Mouse (Mus musculus) brown adipose tissue, adult 24 weeks (tissue): ENCODE measurements at regions not wholly inside any gene's neighbourhood (a gene's known extent, or its start where the extent isn't known, plus 50 kb on each side); places are given as distances from the start of the nearest gene placed in this dataset.
A peak's percentile ranks its signal among the peaks of the same experiment; 100 is the strongest.
"Not testable (repeated sequence)": the region's sequence is repeated elsewhere in the genome, so short reads cannot be mapped to it uniquely, and the experiment has no call there.

Experiments used
- H3K27ac ChIP-seq: fragments of 200-500 bp; replicated peaks from 2 replicates; pipeline ENCODE4 v1.5.1; 2012; ENCODE audit warnings: low read depth, mild to moderate bottlenecking, low read length
- H3K4me1 ChIP-seq: fragments of 200-500 bp; 2 replicates; pipeline ENCODE4 v1.6.1; 2012; ENCODE audit warnings: low read length, mixed read lengths; ENCODE audit not compliant: control insufficient read depth, insufficient read depth, insufficient read length
- H3K4me3 ChIP-seq: fragments of 200-500 bp; 2 replicates; pipeline ENCODE4 v1.5.1; 2012; ENCODE audit warnings: low read depth, mild to moderate bottlenecking, low read length, moderate library complexity; ENCODE audit not compliant: insufficient read depth

DNA sequence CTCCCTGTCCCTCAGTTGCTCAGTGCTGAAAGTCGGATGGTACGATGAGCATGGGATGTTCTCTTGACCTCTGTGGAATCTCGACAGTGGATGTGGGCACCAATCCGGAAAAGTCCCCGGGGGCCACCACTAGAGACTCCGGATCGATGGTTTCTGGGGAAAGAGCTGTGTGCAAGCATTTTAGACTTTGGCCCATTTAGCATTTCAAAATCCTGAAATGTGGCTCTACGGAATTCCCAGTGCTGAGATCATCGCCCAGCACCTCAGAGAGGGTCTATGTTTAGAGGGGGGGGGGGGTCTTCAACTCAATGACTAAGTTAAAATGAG is 68.6 kb downstream of the Tomm20 start:
- H3K4me1 ChIP-seq = peaks cover 20% of the 10 kb centered on the region
- no peak overlapping the region for H3K4me3 ChIP-seq
- peak overlapping the region; percentile 31; the same call in 1 of the 2 replicates for H3K27ac ChIP-seq

DNA sequence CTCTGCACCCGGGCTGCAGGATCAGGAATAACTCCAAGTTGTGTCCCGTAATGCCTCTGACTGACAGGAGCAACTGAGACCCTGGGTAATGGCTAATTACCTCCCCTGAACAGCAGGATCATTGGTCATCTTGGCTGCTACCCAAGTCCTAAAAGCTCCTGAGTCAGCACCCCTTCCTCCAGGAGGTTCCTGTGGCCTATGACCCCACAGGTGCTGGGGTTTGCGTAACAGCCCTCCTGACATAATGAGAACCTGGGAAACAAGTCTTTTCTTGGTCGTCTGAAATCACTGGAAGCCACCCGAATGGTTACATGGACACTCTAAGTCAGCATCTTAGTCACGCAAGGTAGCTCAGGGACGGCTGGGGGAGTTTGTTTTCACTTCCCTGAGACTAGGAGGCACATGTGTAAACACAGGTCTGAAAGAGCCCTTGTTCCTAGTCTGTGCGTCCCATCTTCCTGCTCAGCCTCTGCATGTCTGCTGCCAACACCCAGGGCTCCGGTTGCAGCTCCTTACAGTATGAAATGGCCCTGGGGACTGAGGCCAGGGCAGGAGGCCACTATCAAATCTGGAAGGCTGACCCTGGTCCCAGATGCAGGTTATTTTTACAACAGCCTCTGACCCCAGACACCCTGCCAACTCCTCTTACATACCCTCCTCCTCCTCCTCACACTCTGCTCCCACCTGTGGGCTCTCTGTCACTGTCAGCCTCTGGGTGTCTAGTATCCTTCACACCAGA is 69.2 kb downstream of the Tomm20 start:
- peak overlapping the region; percentile 31; the same call in 1 of the 2 replicates for H3K27ac ChIP-seq
- H3K4me1 ChIP-seq = peaks cover 20% of the 10 kb centered on the region
- no peak overlapping the region for H3K4me3 ChIP-seq

DNA sequence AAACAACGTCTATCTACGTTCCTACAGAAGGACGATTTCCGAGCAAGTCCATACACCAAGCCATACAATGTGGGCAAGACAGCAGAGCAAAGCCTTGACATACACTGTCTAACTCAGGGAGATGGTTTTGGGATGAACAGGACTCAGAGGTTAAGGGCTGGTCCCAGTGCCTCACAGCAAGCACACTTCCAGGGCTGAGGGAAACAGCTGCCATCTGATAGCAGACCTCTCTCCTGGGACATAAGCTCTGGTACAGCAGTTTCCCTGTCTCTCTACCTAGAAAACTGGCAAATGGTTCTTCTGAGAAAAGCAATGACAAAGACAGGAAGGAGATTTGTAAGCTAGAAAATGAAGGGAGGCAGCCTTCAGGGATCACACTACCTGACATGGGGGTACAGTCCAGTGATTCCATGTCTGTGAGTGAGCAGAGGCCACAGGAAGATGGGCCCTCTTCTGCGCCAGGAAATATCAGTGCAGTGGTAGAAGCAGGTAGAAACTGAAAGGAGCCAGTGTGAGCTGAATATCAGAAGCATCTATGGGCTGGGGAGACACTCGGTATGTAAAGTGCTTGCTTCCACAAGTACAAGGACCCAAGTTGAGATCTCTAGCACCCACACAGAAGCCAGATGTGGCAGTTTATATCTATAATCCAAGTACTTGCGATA is 70.0 kb downstream of the Tomm20 start:
- Histone ChIP-seq H3K27ac (no peak overlapping the region), H3K4me1 (peaks cover 16% of the 10 kb centered on the region), H3K4me3 (no peak overlapping the region)

DNA sequence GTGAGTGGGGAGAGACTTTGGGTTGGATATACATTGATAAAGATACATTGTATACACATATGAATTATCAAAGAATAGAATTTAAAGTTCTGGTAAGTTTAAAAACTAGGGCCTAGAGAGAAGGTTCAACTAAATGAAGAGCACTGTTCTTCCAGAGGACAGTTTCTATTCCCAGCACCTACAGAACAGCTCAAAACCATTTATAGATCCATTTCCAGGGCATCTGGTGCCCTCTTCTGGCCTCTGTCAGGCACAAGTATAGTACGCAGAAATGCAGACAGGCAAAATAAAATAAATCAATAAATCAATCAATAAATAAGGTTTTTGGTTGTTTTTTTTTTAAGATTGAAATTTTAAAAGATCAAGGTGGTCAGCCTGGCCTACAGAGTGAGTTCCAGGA is 70.8 kb downstream of the Tomm20 start:
- Histone ChIP-seq H3K27ac (no peak overlapping the region), H3K4me1 (peaks cover 16% of the 10 kb centered on the region)

DNA sequence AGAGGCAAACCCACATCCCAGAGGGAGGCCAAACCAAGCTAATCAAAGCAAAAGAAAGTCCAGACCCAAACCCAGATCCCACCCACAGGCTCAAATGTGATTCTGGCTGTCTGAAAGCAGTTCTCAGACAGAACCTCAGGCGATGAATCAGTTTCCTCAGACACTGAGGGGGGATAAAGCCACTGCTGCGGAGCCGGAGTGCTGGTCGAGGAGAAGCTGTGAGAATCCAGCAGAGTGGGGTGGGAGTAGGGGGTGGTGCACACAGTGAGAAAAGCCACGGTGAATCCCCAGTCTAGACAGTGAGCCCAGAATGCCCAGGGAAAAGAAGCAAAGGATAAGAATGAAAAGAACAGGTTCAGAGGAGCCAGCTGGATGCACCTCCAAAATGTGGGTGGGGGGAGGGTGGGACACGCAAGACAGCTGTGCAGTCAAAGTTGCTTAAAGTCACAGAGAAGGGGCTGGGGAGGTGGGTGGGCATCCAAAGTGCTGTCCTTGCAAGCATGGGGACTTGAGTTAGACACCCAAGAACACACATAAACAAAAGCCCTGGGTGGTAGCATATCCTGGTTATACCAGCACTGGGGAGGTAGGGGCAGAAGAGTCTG is 71.4 kb downstream of the Tomm20 start:
- no peak overlapping the region for H3K27ac ChIP-seq
- H3K4me3 ChIP-seq = no peak overlapping the region
- H3K4me1 ChIP-seq = peaks cover 16% of the 10 kb centered on the region

More for the DNA sequence above, 70.8 kb downstream of the Tomm20 start:
- H3K4me3 ChIP-seq = no peak overlapping the region

DNA sequence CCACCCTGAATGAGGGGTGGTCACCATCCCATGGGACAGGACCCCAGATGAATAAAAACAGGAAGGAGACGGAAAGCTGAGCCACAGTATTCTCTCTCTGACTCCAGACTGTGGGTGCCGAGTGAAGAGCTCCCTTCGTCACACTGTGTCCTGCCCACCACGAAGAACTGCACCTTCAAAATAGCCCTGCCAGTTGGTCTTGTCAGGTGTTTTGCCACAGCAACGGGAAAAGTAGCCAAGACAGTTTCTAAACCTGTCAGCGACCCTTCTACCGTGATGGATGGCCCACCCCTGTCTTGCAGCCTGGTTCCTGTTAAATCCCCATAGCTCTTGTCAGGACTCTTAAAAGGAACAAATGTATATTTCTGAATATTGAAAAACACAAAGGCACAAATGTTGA is 72.3 kb downstream of the Tomm20 start:
- H3K4me1 ChIP-seq = peaks cover 16% of the 10 kb centered on the region
- no peak overlapping the region for H3K4me3 ChIP-seq
- peak overlapping the region; percentile 85 for H3K27ac ChIP-seq

DNA sequence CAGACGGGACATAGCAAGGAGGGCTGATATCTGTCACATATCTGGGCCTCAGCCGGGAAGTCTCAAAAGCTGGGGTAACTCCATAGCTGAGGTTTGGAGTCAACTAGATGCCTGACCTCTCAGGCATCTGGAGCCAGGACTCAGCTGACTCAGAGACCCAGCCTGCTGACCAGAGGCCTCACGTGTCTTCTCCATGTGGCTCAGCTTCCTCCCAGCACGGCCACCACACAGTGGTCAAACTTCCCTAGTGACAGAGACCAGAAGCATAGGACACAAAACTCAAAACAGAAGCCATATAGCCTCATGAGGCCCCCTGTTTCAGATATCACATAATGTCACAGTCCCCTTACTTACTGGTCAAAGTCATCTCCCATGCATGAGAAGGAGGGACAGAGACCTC is 73.1 kb downstream of the Tomm20 start:
- H3K4me1 ChIP-seq = peaks cover 16% of the 10 kb centered on the region
- H3K27ac ChIP-seq = peak overlapping the region; percentile 85
- H3K4me3 ChIP-seq = no peak overlapping the region

DNA sequence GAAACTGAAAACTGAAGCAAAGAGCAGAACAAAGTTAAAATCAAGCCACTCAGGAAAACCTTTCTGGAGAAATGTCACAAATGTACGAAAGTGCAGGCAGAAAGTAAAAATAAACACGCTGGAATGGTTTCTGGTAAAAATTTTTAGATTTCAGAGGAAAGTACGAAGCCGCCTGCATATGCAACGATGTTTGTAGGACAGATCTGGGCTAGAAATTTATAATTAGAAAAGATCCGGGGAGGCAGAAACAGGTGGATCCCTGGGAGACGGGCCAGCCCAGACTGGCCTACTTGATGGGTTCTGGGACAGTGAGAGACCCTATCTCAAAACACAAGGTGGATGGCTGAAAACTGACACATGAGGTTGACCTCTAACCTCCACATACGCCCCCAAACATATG is 73.5 kb downstream of the Tomm20 start:
- no peak overlapping the region for H3K4me3 ChIP-seq
- H3K4me1 ChIP-seq = peaks cover 16% of the 10 kb centered on the region
- peak overlapping the region; percentile 80 for H3K27ac ChIP-seq

DNA sequence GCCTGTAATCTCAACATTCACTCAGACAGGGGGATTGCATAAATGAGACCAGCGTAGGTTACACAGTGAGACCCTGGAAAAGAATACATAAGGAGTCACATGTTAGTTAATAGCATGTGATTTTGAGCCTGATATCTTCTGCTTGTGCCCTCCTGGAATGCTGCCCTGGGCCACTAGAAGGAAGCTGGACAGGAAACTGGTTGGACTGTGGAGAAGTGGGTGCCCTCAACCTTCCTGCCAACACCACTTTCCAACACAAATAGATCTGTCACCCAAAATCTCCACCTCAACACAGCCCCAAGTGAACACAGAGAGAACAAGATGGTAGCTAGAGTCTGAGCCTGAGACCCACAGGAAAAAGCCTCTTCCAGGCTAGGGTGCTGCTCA is 76.2 kb downstream of the Tomm20 start:
- H3K4me1 ChIP-seq = 0 out of 2 replicates have a peak, but pooled peaks cover 4% of the 10 kb centered on the region
- no peak overlapping the region for H3K4me3 ChIP-seq
- peak overlapping the region; percentile 73 for H3K27ac ChIP-seq

DNA sequence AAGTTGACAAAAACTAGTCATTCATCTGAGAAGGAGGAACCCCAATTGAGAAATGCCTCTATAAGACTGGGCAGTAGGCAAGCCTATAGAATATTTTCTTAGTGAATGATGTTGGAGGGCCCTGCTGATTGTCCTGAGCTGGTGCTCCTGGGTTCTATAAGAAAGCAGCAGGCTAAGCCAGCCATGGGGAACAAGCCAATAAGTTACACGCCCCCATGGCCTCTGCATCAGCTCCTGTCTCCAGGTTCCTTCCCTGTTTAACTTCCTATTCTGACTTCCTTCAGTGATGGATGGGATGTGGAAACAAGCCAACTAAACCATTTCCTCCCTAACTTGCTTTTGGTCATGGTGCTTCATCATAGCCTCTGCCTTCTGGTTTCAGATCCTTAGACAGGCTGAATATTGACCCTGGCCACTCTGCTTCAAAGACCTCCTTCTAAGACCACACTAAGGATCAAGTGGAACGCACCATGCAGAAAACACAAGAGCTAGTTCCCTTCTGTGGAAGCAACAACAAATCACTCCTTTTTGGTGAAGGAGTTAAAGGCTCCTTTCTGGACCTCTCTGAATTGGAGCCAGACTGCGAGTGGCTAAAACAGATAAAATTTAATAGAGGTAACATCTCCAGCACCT is 76.7 kb downstream of the Tomm20 start:
- H3K27ac ChIP-seq = peak overlapping the region; percentile 73
- no peak overlapping the region for H3K4me3 ChIP-seq
- H3K4me1 ChIP-seq = 0 out of 2 replicates have a peak, but pooled peaks cover 4% of the 10 kb centered on the region

DNA sequence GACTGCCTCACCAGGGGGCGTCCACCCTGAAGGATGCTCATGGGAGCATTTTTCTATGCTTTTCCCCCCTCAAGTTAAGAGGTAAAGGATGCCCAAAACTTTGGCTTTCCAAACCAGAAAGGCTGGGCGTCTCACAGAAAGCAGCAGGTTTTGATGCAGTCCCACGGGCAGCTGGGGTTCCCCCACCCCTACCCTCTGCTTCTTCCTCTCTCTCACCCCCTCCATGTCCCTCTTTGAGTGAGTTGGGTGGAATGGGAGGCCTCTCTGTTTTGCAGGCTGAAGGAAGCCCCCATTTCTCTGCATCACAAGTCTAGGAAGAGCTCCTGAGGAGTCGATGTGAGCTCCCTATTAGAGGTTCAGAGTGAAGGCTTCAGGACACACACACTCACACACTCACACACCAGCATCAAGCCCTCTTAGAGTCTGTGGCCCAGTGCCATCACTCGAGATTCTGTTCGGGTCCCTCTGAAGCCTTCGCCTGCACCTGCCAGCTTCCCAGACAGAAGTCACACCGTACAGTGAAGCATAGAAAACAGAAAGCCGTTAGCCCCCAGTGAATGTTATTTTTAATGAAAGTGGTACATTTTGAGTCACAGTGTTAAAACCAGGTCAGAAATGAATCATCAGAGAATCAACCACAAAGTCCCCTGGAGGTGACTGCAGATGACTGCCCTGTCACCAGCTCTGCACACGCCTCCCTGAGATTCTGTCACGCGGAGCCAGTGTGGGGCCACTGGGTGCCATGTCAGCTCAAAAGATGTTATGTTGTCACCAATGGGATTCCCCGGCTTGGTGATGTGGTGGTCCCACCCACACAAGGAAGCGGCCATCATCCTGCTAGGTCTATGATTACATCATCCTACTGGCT is 78.3 kb downstream of the Tomm20 start:
- Histone ChIP-seq H3K27ac (no peak overlapping the region), H3K4me1 (no peaks in the 10 kb centered on the region), H3K4me3 (no peak overlapping the region)

DNA sequence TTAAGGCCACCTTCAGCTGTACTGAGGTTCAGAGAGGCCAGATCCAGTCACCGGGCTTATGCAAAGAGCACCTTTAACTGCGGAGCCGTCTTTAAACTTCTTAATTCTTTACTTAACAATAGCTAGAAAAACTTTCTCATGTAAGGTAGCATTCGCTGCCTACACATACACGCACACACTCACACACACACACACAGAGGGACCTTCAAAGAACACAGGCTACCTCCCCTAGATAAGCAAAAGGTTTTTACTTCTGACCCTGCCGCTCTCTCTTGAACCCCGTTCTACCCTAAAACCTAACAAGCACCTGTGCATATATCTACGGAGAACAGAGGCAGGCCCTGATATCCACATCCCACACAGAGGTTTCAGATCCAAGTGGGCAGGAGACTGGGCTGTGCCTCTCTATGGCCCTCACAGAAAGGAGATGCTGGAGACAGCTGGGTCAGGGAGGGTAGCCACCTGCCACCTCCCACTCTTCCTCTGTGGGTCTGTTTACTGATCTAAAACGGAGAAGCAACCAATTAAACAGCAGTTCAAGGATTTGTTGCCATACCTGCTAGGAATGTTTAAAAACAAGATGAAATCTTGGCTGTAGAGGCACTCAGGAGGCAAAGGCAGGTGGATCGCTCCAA is 81.2 kb downstream of the Tomm20 start:
- Histone ChIP-seq H3K27ac (no peak overlapping the region), H3K4me3 (no peak overlapping the region), H3K4me1 (no peaks in the 10 kb centered on the region)

DNA sequence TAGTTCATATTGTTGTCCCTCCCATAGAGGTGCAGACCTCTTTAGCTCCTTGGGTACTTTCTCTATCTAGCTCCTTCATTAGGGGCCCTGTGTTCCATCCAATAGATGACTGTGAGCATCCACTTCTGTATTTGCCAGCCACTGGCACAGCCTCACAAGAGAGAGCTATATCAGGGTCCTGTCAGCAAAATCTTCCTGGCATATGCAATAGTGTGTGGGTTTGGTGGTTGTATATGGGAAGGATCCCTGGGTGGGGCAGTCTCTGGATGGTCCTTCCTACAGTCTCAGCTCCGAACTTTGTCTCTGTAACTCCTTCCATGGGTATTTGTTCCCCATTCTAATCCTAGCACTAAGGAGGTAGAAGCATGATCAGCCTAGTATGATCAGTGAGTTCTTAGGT is 82.0 kb downstream of the Tomm20 start:
- not testable (repeated sequence) for H3K4me1 ChIP-seq, H3K4me3 ChIP-seq
- H3K27ac ChIP-seq = 0 out of 2 replicates have a peak overlapping the region, but pooled peaks have one; percentile 12

DNA sequence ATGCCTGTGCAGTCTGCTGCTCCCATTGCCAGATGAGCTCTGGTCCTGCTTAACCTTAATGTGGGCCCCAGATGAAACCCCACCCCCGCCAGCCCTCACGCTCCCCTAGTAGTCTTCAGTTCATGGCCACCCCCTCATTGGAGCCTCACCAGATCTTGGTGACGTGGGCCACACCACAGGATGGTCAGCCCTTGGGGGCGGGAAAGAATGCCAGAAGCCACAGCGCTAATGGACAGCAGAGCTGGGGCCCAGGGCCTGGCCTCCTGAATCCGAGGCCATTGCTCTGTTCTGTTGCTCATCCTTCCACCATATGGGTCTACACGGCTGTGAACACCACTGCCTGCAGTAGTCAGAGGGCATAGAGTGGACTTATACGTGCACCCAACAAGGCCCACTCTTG is 83.9 kb downstream of the Tomm20 start:
- H3K27ac ChIP-seq = no peak overlapping the region
- no peak overlapping the region for H3K4me3 ChIP-seq
- H3K4me1 ChIP-seq = no peaks in the 10 kb centered on the region
